Mouse (Mus musculus) olfactory bulb, adult 2 months (tissue): ENCODE results near the gene Zfp853.

Experiments
- CTCF ChIP-seq: fragments of 200-500 bp; IDR thresholded peaks from 2 replicates; pipeline ENCODE4 v1.5.1; 2012; ENCODE audit warnings: low read depth, mild to moderate bottlenecking, low read length, moderate library complexity; ENCODE audit not compliant: insufficient read depth
- POLR2A ChIP-seq: fragments of 200-500 bp; IDR thresholded peaks from 2 replicates; pipeline ENCODE4 v1.6.1; 2012; ENCODE audit warnings: mild to moderate bottlenecking, low read depth, low read length, moderate library complexity; ENCODE audit not compliant: insufficient read depth

DNA sequence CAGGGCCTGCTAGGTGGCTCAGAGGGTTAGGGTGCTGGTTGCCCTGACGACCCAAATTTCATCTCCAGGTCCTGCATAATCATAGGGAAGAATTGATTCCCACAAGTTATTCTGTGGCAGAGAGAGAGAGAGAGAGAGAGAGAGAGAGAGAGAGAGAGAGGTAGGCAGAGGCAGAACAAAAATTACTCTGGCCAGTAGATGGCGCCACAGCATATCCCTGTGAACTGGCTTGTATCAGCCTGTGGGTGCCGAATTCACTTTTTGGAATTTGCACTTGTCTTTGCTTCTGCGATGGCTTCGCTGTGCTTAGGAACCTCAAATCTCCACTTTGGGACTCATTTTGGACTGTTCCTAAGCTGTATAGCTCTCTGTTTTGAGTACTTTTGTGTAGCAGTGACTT lies 40.4 kb upstream of the Zfp853 start:
- TF ChIP-seq POLR2A, result no peak
- TF ChIP-seq CTCF, result no peak
